Mouse (Mus musculus): ENCODE data around the gene Tmem30a.

- no peak for TF ChIP-seq CTCF (IDR thresholded peaks at IDR 0.05; ENCODE audit: low read depth)
- TF ChIP-seq EP300 (IDR thresholded peaks at IDR 0.05; ENCODE audit: low read depth): no peak
These were observed 21.3 kb upstream of the Tmem30a start for GRCm38 (mm10) chr9:79814592-79814991.
